Mouse (Mus musculus) CH12.LX (cell line): ENCODE results near the gene Zfhx3. TPM values are rescaled to one million over a fixed set of nuclear protein-coding genes. Genes with fewer than 3 reads are reported as not detected.

Source experiments
- DNase-seq: peaks from one replicate; pipeline ENCODE4 v3.0.0-alpha.2; 2013; ENCODE audit errors: extremely low read depth
- H3K27ac ChIP-seq: 2 replicates; pipeline ENCODE4 v1.5.1; 2012; ENCODE audit warnings: low read depth, mild to moderate bottlenecking, control low read depth, moderate library complexity; ENCODE audit not compliant: insufficient read depth
- H3K27me3 ChIP-seq: replicated peaks from 2 replicates; pipeline ENCODE3; 2012; ENCODE audit warnings: inconsistent platforms
- H3K36me3 ChIP-seq, 2 experiments: replicated peaks in 1 of 2; 2 replicates each; pipeline versions ENCODE3 to v1.6.1; 2012; ENCODE audit warnings: inconsistent platforms in 1 of 2, low read length in 1 of 2, mild to moderate bottlenecking in 1 of 2, mixed read lengths in 1 of 2, moderate library complexity in 1 of 2; ENCODE audit not compliant: control insufficient read depth in 1 of 2, insufficient read depth in 1 of 2
- H3K4me1 ChIP-seq, 2 experiments: 2 replicates each; pipeline ENCODE4 v1.6.1; 2012; ENCODE audit warnings: inconsistent platforms in 1 of 2, moderate library complexity in 1 of 2; ENCODE audit not compliant: insufficient read depth in 2 of 2, control insufficient read depth in 1 of 2
- H3K4me2 ChIP-seq: 2 replicates; pipeline ENCODE4 v1.6.1; 2012; ENCODE audit warnings: low read depth, mild to moderate bottlenecking, control low read depth; ENCODE audit not compliant: poor library complexity, insufficient read depth, severe bottlenecking
- H3K4me3 ChIP-seq, 3 experiments: fragments of 150-350 bp in 1 of 3; sonication (generic) in 1 of 3; replicated peaks in 1 of 3; 2 replicates each; pipeline versions ENCODE3 to v1.5.1; 2011 to 2012; ENCODE audit warnings: low read depth in 2 of 3, low read length in 2 of 3, mild to moderate bottlenecking in 2 of 3, moderate library complexity in 2 of 3, control low read depth in 1 of 3, improper control_type of control experiment in 1 of 3, inconsistent platforms in 1 of 3, mixed read lengths in 1 of 3; ENCODE audit not compliant: poor library complexity in 1 of 3
- H3K79me2 ChIP-seq: replicated peaks from 2 replicates; pipeline ENCODE4 v1.6.1; 2012; ENCODE audit warnings: mild to moderate bottlenecking, moderate library complexity; ENCODE audit not compliant: control insufficient read depth, poor library complexity, insufficient read depth, severe bottlenecking; ENCODE audit errors: extremely low read depth
- H3K9ac ChIP-seq: 2 replicates; pipeline ENCODE4 v1.6.1; 2012; ENCODE audit warnings: low read depth, mild to moderate bottlenecking, control low read depth, moderate library complexity; ENCODE audit not compliant: insufficient read depth
- H3K9me3 ChIP-seq: replicated peaks from 2 replicates; pipeline ENCODE3; 2012; ENCODE audit warnings: low read length, inconsistent platforms, mixed read lengths
- E2F4 ChIP-seq: IDR thresholded peaks from 2 replicates; pipeline ENCODE4 v1.6.1; 2011; ENCODE audit warnings: low read depth, low read length, improper control_type of control experiment; ENCODE audit not compliant: insufficient replicate concordance
- JUN ChIP-seq: IDR thresholded peaks from 2 replicates; pipeline ENCODE4 v1.6.1; 2011; ENCODE audit warnings: low read depth, mild to moderate bottlenecking, low read length, improper control_type of control experiment, moderate library complexity; ENCODE audit not compliant: insufficient read depth
- MAX ChIP-seq: IDR thresholded peaks from 2 replicates; pipeline ENCODE4 v1.6.1; 2011; ENCODE audit warnings: low read length, improper control_type of control experiment
- MXI1 ChIP-seq: IDR thresholded peaks from 2 replicates; pipeline ENCODE4 v1.6.1; 2011; ENCODE audit warnings: mild to moderate bottlenecking, low read depth, low read length, improper control_type of control experiment
- SMC3 ChIP-seq: IDR thresholded peaks from 2 replicates; pipeline ENCODE4 v1.6.1; 2011; ENCODE audit warnings: low read depth, low read length, improper control_type of control experiment
- TBP ChIP-seq: conservative IDR thresholded peaks from 2 replicates; pipeline ENCODE4 v1.6.1; 2011; ENCODE audit warnings: low read depth, low read length, improper control_type of control experiment
- TCF12 ChIP-seq: IDR thresholded peaks from 2 replicates; pipeline ENCODE4 v1.6.1; 2014; ENCODE audit warnings: low read depth, mild to moderate bottlenecking, inconsistent platforms, low read length, improper control_type of control experiment
- USF2 ChIP-seq: conservative IDR thresholded peaks from 2 replicates; pipeline ENCODE4 v1.6.1; 2011; ENCODE audit warnings: low read depth, low read length, improper control_type of control experiment
- ZC3H11A ChIP-seq: IDR thresholded peaks from 2 replicates; pipeline ENCODE4 v1.6.1; 2012; ENCODE audit warnings: low read depth, mild to moderate bottlenecking, inconsistent platforms, low read length, improper control_type of control experiment
- ZMIZ1 ChIP-seq: IDR thresholded peaks from 2 replicates; pipeline ENCODE4 v1.6.1; 2012; ENCODE audit warnings: low read depth, mild to moderate bottlenecking, inconsistent platforms, low read length, improper control_type of control experiment
- dilution Hi-C: fragments of 300-500 bp; cut with MboI; formaldehyde crosslinking; loops from 2 replicates; pipeline ENCODE4 v1.14.3; 2020; ENCODE audit warnings: low sequenced_read_pairs; ENCODE audit not compliant: extremely low pct_unique_long_range_greater_than_20kb, extremely low pct_ligation_motif_present
- in situ Hi-C: fragments of 300-500 bp; cut with MboI; formaldehyde crosslinking; loops from 3 replicates; pipeline ENCODE4 v1.14.3; 2019; ENCODE audit warnings: low sequenced_read_pairs, low pct_ligation_motif_present, low pct_unique_long_range_greater_than_20kb, mixed read lengths
- polyA plus RNA-seq: library from polyadenylated mRNA; unstranded; fragments of >175 nt; gene quantifications from 2 replicates; pipeline ENCODE4 v1.2.1, GENCODE M21; 2012; ENCODE audit warnings: low read depth; ENCODE audit not compliant: insufficient read length
- total RNA-seq, 2 experiments: library from RNA; depleted of rRNA; stranded (reverse); fragments of 300-350 nt in 1 of 2; fragments of >200 nt in 1 of 2; gene quantifications; 2 replicates each; pipeline ENCODE4 v1.2.3; 2012 to 2014

Zfhx3 gene
- total and polyA plus RNA-seq, 3 experiments, result 0.05 to 0.76 (median 0.68) TPM

GRCm38 (mm10) chr8:108935834-108936694 is 993.6 kb downstream of the Zfhx3 start:
- no peak overlapping the region for H3K27ac ChIP-seq
- in situ Hi-C loops (no loop called here), dilution Hi-C loops (no loop called here)
- peaks cover 0 to 18% of the 10 kb centered on the region in 2 experiments; a peak in 2 of 4 replicates for H3K4me1 ChIP-seq
- TF ChIP-seq JUN (no peak), TCF12 (no peak), ZMIZ1 (no peak), MXI1 (no peak), USF2 (no peak), TBP (no peak), SMC3 (no peak), E2F4 (no peak)
- H3K36me3 ChIP-seq, result peaks cover 0 to 7% of the 10 kb centered on the region in 2 experiments
- no peak overlapping the region for H3K4me2 ChIP-seq
- no peak overlapping the region for H3K4me3 ChIP-seq
- no peak for DNase-seq
- no peaks in the 10 kb centered on the region for H3K27me3 ChIP-seq
- H3K9me3 ChIP-seq, result peaks cover 3% of the 10 kb centered on the region
- H3K9ac ChIP-seq, result no peak overlapping the region
- H3K79me2 ChIP-seq, result no peaks in the 10 kb centered on the region

- Histone ChIP-seq H3K4me1 (peaks cover 0 to 18% of the 10 kb centered on the region in 2 experiments; a peak in 2 of 4 replicates), H3K36me3 (peaks cover 0 to 7% of the 10 kb centered on the region in 2 experiments), H3K9ac (no peak overlapping the region), H3K4me3 (no peak overlapping the region), H3K27me3 (no peaks in the 10 kb centered on the region), H3K27ac (no peak overlapping the region), H3K9me3 (peaks cover 3% of the 10 kb centered on the region), H3K4me2 (no peak overlapping the region), H3K79me2 (no peaks in the 10 kb centered on the region)
- in situ Hi-C loops, result no loop called here
- DNase-seq, result peak; percentile 29
- dilution Hi-C loops, result no loop called here
- TF ChIP-seq MAX, result 0 out of 2 replicates have a peak, but pooled peaks have one; percentile 37
- no peak for TF ChIP-seq ZC3H11A
Observed at GRCm38 (mm10) chr8:108936695-108937448, 994.4 kb downstream of the Zfhx3 start.
